Mouse (Mus musculus): ENCODE data around the gene Lgr6.

Gene Lgr6

DNA sequence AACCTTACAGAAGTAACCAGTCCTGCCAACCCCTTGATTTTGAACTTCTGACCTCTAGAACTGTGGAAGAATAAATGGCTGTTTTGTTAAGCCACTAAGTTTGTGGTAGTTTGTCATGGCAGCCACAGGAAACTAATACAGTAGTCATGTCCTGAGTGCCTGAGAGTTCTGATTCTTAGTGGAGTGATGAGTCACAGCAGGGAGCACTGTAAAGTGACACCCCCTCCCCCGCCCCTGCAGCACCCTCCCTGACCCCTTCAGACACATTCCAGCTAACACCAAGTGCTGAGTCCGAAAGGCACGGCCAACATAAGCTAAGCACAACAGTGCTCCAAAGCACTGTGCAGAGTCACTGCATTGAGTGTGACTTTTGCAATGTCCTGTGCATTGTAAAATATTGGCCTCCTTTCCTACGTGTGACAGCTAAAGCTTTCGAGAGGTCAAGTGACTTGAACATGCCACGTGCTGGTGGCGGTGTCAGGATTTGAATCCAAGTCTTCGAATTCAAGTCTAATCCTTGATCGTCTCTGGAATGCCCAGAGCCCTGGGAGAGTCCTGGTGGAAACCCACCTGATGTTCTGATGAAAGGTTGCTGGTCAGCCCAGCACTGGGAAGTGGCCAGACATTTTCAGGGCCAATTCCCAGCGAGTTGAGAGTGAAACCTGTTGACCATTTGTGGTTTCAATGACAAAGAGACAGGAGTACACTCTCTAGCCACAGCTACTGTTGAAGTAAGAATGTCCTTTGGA, 88.0 kb downstream of the Lgr6 start:
- DNase-seq (ENCODE audit: low read depth) = no peak

DNA sequence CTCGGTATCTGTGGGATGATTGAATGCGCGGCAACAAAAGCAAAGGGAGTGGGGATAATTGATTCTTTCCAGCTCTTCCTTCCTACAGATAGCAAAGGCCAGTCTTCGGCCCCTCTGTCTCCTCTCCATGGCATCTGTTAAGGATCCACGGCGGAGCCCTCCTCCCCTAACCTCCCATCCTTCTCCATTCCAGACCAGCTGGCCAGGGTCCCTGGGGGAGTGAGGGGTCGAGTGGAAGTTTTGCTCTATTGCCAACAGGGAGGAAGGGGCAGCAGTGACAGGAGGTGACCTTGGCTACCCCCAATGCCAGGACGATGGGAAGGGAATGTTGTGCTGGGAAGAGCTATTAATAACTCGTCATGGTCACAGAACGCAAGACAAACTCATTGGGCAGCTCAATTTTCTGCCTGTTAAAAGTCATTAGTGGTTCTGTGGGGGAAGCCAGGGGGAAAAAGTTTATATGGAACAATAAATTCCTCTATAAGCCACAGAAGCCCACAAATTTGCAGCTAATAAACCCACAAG, 90.1 kb downstream of the Lgr6 start:
- DNase-seq (ENCODE audit: low read depth) = no peak

DNA sequence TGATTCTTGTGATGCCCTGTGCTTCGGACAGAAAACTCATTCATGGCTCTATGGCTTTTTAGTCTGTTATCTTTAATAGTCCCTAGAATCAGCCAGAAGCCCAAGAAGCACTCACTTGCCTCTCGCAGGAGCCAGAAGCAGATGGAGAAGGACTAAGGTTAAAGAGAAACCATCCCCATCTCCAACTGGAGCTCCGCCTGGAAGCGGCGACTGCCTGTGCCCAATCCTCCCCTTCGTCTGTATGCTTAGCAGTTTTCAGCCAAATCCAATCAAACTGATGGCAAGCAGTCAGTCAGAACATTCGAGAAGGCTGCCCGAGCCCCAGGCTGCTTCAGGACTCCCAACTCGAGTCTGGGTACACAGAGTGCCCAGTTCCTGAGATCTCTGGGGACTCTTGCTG, 92.6 kb downstream of the Lgr6 start:
- no peak for DNase-seq (ENCODE audit: low read depth)

DNA sequence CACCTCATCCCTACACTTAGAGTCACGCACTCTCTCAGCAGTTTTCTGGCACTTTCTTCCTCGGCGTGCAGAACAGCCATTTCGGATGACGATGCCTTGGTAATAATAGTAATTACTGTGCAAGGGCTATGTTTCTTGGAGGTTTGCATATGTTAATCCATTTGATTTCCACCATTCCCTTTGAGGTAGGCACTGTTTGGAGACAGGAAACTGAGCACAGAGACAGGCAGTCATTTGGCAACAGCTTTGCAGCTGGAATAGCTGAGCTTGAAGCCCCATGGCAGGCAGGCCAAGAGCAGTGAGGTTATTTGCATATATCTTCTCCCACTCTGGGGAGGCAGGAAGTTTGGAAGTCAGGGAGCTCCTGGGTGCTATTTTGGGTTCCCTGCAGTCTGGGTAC, 93.2 kb downstream of the Lgr6 start:
- DNase-seq (ENCODE audit: low read depth) = no peak

DNA sequence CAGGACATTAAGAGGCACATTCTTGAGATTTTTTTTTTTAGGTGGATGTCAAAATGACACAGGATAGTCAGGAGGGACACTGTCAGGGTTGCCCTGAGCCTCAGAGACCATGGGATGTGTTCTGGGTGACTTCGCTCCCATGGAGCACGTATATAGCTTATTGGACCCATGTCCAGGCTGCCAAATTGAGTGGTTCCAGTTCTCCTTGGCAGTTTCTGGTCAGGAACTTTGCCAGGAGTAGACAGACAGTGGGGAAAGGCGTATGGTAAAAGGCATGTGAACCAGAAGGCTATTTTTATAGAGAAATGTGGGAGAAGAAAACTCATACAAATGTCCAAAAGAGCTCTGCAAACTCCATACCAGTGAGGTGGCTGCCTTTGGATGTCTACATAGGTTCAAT, 95.2 kb downstream of the Lgr6 start:
- DNase-seq (ENCODE audit: low read depth) = no peak

DNA sequence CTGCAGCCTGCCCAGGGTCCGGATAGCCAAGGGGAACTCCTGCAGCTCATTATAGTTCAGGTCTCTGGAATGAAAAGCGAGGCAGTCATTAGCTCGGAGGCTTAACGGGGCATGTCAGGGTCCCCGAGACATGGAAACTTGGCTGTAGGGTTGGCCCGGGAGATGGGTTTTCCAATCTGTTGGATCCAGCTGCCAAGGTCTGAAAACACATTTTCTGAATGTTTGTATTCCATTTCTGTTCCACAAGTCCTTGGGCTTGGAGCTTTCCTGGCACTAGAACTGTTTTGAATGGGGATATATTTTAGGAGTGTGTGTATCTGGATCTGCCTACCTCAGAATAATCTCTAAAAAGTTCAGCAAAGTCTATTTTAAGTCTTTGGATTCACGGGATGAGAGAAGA, 99.4 kb downstream of the Lgr6 start:
- no peak for DNase-seq (ENCODE audit: low read depth)

DNA sequence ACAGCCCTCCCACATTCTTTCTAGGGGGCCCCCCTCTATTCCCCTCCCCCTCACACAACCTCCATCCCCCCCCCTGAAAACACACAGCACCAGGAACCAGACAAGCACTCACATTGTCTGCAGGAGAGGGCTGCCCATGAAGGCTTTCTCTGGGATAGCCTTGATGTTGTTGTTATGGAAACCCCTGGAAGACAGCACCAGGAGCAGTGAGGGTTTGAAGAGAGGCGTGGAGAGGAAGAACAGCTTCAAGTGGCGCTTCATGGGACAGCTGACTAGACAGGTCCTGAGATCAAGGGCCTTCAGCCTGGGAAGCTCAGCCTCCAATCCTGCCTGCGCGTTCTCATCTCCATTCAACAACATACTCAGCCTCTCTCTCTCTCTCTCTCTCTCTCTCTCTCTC, 101.7 kb downstream of the Lgr6 start:
- no peak for DNase-seq (ENCODE audit: low read depth)

DNA sequence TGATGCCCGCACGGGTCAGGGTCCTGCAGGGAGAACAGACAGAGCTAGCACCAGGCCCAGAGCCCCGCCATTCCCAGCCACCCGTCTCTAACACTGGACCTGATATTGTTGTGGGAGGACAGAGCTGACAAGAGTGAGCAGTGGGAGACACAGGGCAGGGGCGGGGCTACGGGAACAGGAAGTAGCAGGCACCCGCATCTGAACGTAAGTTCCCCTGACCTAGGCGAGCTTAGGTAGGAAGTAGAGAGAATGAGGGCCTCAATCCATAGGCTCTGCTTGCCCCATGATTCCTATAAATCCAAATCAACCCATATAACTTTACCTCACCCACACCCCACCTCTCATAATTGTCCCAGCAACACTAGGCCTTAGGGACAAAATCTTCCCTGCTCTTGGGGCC, 104.5 kb downstream of the Lgr6 start:
- DNase-seq (ENCODE audit: low read depth) = no peak

DNA sequence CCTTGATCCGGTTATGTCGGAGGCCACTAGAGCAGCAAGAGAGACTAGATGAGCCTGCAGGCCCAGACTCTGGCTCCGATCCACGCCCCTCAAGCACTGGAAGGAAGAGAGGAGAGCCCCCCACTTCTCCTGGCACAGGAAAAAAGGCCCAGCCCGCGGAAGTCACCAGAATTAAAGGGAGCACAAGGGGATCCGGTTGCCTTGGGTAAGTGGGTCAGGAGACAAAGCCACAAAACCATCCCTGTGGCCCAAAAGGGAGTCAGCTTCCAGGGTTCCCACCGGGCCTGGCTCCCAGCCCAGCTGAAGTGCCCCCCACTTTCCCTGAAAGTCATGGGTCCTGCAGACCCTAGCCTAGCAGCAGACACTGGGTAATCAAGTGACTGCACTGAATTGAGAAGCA, 106.8 kb downstream of the Lgr6 start:
- no peak for DNase-seq (ENCODE audit: low read depth)

DNA sequence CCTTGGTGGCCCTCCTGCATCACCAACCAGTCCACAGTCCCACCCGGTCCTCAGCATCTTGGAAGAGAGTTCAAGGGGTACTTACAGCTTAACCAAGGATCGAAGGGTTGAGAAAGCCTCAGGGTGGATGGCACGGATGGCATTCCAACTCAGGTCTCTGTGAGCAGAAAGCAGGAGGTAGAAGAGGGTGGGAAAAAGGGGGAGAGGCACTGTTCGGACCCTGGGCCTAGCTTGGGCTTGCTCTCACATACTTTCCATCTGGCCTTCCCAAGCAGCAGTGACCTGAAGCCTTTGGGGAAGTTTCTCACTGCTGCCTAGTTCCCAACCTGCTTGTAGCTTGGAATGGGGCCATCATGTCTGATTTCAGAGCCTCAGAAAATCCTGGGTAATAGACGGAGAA, 107.5 kb downstream of the Lgr6 start:
- DNase-seq (ENCODE audit: low read depth) = no peak

DNA sequence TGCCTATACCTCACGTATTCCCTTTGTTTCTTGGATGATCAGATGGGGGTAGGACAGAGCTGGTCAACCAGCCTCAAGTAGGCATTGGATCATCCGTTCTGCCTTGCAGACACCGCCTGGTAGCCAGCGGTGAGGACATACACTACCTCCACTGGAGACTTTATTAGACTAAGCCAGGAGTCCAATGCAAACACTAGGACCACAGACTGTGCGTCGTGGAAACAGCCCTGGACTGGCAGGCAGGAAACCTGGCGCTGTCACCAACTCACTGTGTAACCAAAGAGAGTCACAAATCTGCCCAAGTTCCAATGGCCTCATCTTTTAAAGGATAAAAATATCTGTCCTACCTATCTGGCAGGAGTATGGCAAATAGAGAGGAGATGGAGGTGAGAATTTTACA, 108.6 kb downstream of the Lgr6 start:
- no peak for DNase-seq (ENCODE audit: low read depth)

DNA sequence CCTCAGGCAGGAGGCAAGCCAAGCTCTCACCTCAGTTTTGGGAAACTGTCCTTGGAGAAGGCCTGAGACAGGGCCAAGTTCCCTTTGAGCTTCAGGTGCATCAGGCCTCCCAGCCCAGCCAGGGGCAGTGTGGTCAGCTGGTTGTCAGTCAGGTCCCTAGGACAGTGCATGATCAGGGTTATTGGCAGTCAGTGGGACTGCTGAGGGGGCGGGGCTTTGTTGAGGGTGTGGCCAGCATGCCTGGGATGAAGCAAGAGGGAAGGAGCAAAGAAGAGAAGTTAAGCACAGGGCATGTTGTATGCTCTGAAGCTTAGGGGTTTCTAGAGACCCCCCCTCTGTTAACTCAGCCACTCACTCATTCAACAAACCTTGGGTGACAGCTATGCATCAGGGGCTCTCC, 109.1 kb downstream of the Lgr6 start:
- DNase-seq (ENCODE audit: low read depth) = no peak

DNA sequence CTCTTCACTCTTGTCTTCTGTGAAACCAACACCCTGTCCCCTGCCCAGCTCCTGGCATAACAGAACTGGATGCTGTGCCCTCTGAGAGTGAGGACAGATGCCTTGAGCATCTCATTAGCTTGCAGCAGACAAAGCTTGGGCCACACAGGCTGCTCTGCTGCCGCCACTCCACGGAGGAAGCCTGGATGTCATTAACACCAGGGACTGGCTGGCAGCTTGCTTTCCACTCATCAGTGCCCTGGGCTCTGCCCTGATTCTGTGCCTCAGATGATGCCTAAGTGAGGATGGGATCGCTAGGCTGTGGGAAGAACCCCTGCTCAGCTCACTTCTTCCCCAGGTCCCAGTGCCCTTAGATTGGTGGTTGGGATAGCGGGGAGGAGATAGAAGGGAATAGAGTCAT, 109.6 kb downstream of the Lgr6 start:
- no peak for DNase-seq (ENCODE audit: low read depth)

DNA sequence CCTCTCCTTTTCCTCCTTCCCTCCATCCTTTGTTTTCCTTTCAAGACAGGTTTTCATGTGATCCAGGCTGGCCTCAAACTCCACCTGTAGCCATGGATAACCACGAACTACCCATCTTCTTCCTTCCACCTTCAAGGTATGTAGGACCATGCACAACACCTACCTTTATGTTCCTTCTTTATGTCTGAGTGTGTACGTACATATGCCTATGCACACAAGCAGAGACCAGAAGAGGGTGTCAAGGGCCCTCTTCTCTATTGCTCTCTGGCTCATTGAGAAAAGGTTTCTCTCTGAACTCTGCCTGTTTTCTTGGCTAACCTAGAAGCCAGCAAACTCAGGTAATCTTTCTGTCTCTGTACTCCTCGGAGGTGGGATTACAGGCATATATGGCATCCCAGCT, 110.3 kb downstream of the Lgr6 start:
- no peak for DNase-seq (ENCODE audit: low read depth)

DNA sequence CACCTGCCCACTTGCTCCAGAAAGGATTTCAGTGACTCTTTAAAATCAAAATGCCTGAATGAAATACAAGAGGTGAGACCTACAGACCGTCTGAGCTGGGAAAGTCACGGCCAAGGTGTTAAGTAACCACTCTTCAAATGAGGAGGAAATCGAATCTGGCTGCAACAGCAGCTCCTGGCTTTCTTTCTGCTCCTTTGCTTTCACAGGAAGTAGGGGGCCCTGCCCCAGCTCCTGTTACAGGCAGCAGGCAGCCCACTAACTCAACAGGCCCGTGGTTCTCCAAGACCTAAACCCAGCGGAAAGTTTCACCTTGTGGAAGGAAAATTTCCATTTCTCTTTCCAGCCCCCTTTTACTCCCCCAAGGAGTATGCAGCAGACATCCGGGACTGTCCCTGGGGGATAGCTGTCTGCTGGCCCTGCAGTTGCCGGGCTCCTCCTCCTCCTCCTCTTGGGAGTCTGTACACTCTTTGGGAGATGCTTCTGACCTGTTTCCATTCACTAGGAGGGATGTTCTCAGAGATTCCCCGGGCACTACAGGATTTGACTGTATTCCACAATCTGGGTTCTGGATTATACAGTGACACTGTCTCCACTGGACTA, 112.9 kb downstream of the Lgr6 start:
- no peak for DNase-seq (ENCODE audit: low read depth)

DNA sequence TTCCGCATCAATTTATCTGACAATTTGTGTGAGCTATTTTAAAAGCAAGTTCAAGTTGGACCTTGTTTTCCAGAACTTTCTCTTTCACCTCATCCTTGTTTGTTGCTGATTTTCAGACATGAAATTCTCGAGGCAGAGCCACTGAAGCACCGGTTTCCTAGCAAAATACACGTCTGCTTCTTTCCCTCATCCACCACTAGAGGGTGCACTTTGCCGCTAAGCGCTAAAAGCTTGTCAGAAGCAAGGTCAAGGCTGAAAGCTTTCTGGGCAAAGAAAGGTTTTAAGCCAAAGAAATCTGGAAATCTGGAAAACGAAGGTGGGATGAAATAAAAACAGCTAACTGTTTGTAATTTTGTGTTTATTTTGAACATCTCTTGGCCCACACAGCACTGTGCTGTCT, 115.7 kb downstream of the Lgr6 start:
- DNase-seq (ENCODE audit: low read depth) = peak; percentile 89

DNA sequence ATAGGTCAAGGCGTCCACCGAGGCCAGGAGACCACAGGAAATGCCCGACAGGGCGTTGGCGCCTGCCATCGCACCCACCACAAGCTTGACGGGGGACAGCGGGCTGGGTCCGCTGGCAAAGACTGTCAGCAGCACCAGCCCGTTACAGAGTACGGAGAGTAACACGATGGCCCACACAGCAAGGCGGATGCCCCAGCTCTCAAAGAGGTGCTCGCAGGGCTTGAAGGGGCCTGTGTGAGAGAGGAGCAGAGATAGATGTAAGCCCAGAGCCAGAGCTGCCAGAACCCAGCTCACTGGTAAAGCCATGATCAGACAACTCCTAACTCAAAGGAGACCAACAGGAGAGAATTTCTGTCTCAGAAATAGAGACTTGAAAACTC, 117.1 kb downstream of the Lgr6 start:
- peak; percentile 33 for DNase-seq (ENCODE audit: low read depth)

DNA sequence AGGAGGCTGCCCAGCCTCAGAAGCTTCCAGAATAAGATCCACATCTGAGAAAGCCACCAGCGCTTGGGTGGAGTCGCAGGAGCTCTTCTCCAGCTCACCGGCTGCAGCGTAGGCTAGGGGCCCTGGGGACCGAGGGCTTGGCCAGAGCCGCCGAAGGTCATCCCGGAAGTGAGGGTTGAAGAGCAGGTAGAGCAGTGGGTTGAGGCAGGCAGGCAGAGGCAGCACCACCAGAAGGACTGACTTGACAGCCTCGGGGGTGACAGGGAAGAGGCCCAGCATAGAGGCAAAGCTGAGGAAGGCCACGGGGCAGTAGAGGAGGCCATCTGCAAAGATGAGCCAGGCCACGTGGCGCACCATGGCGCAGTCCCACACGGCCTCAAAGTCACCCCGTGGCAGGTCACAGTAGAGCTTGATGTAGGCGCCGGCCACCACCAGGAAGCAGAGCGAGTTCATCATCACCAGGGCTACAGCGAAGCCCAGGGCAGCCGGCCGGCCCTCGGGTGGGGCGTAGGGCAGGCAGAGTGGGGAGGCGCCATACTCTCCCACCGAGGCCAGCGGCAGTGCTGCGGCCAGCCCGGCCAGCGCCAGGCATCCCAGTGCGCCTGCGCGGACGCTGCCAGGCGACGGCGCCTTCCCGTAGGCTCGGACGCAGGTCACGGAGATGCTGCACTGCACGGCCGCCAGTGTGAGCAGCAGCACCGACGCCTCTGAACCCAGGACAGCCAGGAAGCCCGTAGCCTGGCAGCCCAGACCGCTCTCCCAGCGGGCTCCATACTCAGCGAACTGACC, 117.7 kb downstream of the Lgr6 start:
- DNase-seq (ENCODE audit: low read depth) = peak; percentile 47

DNA sequence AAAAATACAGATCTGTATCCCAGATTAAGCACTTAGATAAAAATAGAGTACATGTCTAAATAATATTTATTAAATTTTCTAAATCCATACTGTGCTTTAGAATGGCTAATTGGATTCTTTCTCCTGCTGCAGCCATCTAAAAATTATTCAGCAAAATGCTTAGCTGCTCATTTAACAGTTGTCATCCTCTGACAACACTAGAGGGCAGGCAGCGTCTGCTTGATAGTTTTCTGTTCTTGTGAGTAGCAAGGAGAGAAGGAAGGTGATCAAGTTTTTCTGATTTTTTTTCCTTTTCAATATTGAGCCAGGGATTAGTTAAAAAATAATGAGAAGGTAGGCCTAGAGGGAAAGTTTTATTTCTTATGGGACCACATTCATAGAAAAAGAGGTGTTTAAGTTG, 132.2 kb downstream of the Lgr6 start:
- no peak for DNase-seq (ENCODE audit: low read depth)

DNA sequence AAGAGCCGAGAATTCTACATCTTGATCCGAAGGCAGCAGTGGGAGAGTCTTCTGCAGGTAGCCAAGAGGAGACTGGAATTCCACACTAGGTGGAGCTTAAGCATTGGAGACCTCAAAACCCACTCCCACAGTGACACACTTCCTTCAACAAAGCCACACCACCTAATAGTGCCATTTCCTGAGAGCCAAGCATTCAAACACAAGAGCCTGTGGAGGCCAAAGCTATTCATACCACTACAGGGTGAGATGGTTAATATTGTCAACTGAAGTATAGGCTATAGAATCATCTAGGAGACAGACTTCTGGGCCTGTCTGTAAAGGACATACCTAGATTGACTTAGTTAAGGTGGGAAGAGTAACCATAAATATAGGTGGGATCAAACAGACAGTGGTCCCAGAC, 139.6 kb downstream of the Lgr6 start:
- DNase-seq (ENCODE audit: low read depth) = no peak

DNA sequence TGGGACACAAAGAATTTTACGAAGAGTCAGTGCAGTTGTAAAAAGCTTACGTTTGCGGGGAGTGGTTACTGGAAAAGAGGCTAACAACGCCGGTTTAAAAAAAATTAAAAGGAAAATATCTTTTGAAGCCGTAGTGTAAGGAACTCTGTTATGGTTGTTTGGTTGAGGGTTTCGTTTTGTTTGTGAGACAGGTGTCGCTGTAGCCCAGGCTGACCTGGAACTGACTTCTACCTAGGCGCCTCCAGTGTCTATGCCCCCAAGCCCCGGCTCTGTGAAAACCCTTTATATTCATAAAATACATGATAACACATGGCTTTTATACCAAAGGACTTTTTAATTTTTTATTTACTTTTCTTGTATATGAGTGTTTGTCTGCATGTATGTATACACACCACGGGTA, 142.3 kb downstream of the Lgr6 start:
- DNase-seq (ENCODE audit: low read depth) = no peak

DNA sequence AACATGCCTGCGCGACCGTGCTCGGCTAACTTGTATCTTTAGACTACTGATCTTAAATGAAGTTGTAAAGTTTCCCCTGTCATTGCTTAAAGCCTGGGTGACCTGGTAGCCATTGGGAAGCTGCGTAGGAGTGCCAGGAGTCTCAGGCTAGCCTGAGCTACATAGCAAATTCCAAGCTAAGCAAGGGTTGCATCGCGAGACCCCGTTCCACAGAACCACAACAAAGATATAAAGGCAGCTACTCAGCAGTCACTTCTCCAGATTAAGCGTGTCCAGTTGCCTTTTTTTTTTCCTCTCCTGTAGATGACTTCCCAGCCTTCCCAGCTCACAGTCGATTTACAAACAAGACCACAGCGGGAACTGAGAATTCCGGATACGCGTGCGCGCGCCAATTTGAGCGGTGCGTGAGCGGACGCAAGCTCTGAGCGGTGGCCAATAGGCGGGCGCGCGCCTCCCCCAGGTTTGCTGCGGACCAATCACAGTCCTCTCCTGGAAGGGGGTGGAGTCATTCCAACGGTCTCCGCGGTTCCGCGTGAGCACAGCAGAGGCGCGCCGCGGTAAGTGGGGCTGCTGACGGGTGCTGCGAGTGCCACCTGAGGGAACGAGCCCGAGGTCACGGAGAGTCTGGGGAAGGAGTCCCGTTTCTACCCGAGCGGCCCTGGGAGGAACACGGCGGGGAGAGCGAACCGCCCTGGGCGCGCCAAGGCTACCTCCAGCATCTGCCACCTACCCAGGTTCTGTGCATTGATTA, 142.8 kb downstream of the Lgr6 start, which contains the start of gene Ube2t:
Gene Ube2t, plus strand, starts transcription at position 513 of the 751 bp plus-strand sequence.
- DNase-seq (ENCODE audit: low read depth) = peak; percentile 96

All from naive thymus-derived CD4-positive, alpha-beta T cell, adult 2 months (primary cell).